Mouse (Mus musculus) urinary bladder, postnatal 4 days (tissue): ENCODE data around the gene AB124611.
"Not testable (repeated sequence)": the region's sequence is repeated elsewhere in the genome, so short reads cannot be mapped to it uniquely, and the experiment has no call there.

ENCODE experiments used
- DNase-seq, 2 experiments: peaks; one replicate each; pipeline ENCODE4 v3.0.0; 2021 to 2022; ENCODE audit warnings: low spot score in 2 of 2

Gene AB124611

DNA sequence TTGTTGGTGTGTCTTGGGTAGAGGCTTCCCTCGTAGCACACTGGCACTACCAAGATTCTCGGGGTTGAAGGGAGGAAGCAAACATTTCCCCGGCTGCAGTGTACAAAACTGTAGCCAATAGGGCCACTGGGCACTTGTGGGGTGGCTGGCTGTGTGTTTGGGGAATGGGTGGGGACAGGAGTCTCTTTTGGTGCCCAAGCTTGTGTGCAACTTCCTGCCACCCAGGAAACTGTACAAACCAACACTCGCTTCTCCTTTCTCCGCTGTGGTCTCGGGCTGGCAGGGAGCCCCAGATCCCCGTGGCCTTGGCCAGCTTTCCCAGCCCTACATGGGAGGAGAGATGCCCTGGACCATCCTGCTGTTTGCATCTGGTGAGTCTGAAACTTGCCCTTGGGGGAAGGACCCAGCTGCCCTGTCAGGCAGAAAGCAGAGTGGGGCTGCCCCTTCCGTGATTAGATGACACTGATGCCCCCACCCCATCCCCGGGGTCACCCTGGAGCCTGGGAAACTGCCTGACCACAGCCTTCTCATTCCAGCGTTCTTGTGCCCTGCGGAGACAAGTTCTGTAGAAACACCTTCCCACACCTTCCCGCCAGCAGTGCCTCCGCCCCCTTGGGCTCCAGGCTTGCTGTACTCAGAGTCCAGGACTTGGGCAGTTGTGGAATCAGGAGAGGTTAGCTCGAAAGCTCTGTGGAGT is at the start of gene AB124611:
TSS of gene AB124611 (plus strand) at position 240 of the 697 bp plus-strand sequence.
- no peak for DNase-seq

DNA sequence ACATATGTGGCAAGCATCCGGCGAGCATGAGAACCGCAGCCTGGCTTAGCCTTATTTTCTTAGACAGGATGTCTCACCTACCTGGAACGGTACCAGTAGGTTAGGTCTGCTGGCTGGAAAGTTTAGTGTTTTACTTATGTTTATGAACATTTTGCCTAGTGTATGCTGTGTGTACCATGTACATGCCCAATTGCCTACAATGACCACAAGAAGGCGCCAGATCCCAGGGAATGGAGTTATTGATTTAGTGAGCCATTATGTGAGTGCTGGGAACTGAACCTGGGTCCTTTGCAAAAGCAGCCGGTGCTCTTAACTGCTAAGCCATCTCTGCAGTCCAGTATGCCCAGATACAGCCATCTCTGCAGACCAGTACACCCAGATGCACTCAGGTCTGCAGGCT is 48.3 kb upstream of the AB124611 start:
- no peak for DNase-seq

DNA sequence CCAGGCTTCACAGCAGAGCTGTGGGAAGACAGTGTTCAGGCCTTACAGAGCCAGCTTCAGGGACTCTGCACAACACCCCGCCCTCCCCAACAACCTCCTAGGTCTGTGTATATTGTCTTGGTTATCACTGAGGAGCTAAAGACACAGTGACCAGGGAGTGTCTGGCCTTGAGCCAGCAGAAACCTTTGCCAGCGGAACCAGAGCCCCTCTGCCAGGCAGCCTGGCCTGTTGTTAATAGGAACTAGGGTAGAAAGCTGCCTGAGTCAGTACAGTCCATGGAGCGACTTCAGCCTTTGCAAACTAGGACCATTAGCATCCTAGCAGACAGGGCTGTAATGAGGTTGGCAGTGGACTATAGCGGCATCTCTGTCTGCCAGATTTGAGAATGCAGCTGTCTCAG is 41.9 kb upstream of the AB124611 start:
- DNase-seq, result no peak

DNA sequence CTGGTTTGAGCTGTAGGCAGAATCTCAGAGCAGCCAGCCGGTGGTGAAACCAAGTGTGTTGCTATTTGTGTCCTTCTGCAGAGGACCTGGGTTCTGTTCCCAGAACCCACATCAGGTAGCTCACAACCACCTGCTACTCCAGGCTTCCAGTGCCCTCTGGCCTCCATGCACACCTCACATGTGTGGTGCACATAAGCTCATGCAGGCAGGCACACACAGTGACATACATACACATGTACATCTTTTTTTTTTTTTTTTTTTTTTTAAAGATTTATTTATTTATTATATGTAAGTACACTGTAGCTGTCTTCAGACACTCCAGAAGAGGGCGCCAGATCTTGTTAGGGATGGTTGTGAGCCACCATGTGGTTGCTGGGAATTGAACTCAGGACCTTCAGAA is 37.7 kb upstream of the AB124611 start:
- DNase-seq, result not testable (repeated sequence)

DNA sequence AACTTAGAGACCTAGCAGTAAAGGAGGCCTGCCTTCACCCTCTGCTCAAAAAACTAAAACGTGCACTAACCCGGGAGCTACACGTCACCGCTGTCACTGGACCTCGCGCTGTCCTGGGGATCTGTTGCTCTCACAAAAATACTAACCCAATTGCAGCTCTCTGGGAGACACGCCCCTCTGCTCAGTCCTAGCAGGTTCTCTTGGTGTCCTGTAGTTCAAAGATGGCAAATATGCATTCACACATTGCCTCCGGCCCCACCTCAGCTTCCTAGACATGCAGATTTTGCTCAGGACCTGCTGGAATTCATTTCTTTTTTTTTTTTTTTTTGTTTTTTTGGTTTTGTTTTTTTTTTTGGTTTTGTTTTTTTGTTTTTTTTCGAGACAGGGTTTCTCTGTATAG is 35.3 kb upstream of the AB124611 start:
- DNase-seq, result no peak

DNA sequence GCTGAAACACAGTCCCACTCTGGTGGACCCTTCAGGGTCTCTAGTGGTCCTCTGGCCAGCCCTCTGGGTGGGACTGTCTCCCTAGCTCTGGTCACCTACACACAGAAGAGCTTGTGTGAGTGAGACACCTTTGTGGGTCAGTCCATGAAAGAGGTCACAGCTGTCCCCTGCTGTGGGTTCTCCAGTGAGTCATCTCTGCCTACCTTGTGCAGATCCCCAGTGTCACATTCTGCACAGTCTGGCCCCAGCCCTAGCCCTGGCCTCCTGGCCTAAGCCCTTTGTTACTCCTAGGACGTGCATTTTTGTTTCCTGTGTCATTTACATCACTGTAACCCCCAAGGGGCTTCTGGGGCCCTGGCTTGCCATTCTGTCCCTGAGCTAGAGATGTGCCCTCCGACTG is 32.1 kb upstream of the AB124611 start:
- DNase-seq, result no peak

DNA sequence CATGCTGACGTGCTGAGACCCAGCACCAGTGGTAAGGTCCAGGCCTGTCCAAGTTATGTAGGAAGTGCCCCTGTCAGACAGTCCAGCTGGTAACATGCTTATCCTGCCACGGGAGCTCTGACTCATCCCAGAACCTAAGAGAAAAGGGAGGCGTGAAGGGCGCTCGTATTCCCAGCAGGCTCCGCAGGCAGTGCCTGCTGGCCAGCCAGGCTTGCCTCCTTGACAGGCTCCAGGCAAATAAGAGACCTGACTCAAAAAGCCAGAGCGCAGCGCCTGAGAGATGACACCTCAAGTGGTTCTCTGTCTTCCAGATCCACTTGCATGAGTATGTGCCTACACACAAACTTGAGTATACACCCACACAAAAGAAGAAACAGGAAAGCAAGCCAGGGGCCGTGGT is 31.2 kb upstream of the AB124611 start:
- no peak for DNase-seq

DNA sequence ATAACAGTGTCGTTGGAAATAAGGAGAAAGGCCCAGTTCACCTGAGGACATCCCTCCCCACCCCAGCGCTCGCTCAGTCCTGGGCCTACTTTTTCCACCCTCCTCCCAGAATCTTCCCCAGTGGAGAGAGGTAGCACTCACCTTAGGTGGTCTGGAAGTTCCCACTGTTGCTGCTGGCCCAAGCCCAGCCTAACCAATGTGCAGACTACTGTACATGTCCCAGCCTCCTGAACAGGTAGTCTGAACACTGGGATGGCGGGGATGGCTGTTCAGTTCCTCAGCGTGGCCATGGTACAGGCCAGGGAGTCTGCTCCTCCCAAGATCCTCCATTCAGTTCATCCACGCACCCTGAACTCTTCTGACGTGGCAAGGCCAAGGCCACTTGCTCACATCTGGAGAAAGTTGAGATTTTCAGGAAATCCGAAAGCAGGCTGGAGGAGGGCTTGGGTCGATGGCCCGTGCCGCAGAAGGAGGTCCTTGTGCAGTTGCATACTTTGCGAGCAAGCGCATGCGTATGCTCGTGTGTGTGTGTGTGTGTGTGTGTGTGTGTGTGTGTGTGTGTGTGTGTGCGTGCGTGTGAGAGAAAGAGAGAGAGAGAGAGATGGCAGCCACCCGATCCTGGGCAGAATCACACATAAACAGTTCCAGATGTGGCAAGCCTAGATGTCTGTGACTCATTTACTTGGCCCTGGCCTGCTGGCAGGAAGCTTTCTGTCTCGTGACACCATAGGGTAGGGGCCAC is 29.5 kb upstream of the AB124611 start:
- peak in 1 of 2 experiments; percentile 60 for DNase-seq

DNA sequence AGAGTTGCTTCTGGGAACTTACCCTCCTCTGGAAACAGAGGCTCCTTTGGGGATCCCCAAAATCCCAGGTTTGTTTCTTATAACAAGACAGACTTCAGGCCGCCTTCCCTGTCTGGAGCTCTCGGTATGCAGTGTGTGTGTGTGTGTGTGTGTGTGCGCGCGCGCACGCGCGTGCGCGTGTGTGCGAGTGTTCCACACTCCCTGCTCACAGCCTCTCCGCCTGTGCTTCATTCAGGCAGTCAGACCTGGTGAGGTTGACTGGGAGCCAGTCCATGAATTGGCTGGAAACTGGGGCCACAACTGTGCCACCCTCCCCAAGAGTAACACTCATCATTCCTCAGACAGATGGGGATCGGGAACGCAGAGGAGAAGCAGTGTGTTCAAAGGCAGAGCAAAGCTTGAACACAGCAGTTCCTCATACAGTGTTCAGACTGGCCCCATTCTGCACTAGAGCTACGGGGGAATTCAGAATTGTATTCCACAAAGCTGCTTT is 28.9 kb upstream of the AB124611 start:
- no peak for DNase-seq

DNA sequence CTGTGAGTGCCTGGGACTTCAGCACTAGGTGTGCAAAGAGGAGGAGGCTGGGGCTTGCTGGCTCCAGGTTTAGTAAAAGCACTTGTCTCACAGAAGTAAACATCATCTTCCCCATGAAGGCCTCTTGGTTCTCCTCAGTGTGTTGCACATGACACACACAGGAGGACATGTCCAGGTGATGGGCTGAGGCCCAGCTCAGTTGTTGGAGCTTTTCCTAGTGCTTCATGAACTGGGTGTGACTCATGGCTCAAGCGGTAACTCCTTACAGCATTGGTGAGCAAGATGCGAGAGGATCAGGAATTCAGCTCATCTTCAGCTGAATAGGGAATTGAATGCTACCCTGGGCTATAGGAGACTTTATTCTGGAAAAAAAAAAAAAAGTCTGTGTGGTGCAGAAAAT is 28.3 kb upstream of the AB124611 start:
- no peak for DNase-seq

DNA sequence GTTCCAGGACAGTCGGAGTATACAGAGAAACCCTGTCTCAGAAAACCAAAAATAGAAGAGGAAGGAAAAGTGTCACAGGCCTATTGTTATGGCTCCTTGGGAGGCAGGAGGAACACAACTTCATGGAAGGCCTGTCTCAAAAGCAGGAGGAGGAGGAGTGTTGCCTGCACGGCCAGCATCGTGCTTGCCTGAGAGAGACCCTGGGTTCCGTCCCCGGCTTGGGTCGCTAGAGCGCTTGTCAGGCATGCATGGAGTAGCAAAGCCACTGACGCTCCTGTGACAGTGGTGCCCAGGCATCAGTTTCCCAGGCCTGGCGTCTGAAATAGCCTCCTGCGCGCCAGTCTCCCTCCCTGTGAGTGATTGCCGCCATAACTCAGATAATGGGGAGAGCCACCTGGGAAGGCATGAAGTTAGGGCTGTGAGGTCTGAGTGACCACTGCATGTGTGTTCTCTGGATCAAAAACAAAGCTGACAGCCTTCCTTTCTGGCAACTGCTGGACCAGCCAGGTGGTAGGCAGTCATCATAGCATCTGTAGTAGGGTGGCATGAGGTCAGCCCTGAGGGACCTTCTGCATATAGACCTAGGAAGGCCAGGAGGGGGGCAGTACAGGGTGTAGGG is 27.6 kb upstream of the AB124611 start:
- no peak for DNase-seq

DNA sequence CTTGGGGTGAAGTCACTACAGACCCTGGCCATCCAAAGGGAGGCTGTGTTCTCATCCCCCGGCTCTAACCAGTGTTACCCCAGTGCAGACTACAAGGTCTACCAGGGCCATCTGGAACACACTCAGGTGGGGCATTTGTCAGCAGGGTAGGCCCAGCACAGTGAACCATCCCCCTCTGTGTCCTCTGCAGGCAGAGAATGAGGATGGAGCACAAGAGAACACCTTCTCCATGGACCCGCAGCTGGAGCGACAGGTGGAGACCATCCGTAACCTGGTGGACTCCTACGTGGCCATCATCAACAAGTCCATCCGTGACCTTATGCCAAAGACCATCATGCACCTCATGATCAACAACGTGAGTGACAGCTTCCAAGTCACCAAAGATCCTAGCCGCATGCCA is 22.6 kb upstream of the AB124611 start:
- no peak for DNase-seq

DNA sequence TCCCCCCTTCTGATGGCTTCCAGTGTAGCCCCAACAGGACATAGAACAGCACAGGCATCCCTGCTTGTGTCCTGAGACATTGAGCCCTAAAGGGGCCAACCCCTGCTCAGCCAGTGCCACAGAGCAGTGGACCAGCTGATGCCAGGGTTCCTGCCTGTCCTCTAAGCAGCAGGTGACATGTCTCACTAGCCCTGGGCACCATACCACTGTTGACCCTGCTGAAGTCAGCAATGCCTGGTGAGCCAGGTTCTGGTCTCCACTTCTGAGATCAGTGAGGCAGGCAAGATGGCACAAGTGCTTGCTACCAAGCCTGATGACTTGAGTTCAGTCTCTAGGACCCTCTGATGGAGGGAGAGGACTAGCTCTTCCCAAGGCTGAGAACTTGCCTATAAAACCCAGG is 20.2 kb upstream of the AB124611 start:
- DNase-seq, result no peak

DNA sequence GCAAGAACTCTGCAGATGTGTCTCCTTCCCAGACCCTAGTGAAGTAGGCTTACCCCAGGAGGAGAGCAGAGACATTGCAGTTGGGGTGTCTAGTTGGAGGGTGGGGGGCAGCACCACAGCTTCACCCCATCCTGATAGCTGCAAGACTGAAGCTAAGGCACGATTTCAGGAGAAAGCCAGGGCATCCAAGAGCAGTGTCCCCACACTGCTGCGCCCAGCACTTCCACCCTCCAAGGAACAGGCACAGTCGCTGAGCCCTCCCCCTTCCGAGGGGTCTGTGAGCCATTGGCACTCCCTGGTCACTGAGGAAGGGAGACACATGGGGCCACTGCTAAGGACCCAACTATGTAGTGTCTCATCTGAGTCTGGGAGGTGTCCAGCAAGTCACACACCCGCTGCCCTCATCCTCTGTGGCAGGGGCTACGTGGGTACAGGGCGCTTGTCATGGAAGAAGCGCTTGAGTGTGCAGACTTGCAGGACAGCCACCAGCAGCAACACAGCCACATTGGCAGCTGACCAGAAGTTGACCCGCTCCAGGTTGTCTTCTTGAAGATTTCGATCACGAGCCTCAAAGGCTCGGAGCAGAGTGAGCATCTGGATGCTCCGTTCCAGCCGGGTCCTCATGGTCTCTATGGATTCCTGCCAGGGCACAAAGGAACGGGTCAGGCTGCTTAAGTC is 18.1 kb upstream of the AB124611 start:
- no peak for DNase-seq

DNA sequence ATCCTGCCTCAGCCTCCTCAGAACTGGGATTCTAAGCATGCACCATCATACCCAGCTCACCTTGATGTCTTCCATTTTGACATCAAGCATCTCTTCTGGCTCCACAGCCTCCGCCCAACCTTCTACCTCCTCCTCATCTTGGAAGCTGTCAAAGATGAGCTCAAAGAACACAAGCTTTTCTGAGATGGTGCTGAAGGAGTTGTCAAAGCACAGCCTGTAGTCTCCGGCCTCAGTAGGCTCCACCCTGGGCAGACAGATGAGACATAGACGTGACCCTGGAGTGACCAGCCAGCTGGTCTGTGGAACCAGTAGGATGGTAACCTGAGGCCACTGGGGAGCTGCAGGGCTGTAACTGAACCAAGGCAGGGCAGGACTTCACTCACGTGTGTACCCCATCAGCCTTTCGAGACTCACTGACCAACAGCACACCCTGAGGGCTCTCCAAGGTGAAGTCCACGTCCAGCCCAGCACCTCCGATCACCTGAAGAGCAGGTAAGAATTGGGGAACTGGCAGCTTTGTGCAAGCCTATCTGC is 17.0 kb upstream of the AB124611 start:
- DNase-seq, result no peak

DNA sequence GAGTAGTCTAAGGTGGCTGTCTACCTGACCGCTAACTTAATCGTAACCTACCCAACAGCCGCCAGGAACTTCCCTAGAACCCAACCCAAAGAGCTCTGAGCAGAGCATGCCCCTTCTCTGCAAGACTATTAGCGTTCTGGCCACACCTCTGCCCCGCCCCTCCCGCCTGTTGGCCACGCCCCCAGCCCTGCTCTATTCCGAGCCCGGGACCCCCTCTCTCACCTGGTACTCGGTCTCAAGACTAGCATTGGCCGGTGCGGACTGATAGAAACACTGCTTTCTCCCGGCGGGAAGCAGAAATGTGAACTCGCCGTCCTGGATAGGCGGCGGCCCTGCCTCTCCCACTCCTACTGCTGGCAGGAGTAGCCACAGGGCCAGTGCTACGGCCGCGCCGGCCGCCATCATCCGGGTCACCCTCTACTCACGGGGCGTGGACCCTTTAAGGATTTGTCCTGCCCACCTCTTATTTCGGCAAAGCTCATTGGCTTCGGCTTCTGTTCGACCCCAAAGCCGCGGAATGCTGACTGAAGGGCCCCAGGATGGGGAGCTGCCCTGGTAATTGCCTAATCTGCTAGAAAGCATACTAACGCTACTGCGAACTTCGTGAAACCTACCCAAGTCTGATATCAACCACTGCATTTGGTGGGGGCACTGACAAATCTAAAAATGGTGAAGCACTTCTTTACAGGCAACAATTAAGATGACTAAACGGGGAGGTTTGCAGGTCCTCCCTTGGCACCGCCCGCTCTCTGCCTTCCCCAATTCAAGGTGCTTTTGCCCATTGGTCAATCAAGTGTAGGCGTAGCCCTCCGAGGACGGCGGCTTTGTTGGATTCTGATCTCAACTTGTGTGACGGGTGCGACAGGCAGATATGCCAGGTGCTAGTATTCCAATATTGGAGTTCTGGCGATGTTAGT is 15.9 kb upstream of the AB124611 start, which contains the start of gene Tmed1:
TSS of gene Tmed1 (minus strand) at position 481 of the 917 bp plus-strand sequence.
- DNase-seq, result peak; percentile 92 to 93

DNA sequence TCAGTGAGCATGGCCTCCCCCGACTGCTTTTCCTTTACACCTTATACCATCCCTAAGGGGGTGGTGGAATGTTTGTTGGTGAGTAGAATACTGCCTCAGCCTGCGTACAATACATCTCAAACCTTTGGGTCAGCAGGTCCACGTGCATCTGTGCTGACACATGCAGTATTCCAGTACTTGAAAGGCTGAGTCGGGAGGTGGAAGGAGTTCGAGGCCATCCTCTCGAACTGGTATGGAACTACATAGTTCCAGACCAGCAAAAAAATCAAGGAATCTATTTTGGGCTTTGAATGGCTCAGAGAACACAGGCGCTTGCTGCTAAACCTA is 15.3 kb upstream of the AB124611 start:
- no peak for DNase-seq

DNA sequence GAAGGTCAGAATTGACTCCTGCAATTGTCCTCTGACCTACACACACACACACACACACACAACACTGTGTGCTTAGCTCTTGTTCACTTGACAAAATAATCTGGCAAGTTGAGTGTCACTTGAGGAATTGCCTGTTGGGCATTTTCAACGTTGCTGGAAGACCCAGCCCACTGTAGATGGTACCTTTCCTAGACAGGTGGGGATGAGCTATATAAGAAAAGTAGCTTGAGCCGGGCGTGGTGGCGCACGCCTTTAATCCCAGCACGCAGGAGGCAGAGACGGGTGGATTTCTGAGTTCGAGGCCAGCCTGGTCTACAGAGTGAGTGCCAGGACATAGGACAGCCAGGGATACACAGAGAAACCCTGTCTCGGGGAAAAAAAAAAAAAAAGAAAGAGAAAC is 14.9 kb upstream of the AB124611 start:
- no peak for DNase-seq

DNA sequence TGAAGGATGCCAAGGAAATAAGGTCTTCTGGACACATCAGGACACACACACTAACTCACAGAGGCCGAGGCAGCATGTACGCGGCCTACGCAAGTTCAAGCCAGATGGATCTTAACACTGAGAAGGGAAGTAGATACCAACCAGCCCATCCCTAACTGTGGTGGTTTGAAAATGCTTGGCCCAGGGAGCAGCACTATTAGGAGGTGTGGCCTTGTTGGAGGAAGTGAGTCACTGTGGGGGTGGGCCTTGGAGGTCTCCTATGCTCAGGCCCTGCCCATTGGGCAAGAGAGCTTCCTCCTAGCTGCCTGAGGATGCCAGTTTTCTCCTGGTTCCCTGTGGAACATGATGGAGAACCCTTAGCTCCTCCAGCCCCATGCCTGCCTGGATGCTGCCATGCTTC is 12.5 kb upstream of the AB124611 start:
- no peak for DNase-seq

DNA sequence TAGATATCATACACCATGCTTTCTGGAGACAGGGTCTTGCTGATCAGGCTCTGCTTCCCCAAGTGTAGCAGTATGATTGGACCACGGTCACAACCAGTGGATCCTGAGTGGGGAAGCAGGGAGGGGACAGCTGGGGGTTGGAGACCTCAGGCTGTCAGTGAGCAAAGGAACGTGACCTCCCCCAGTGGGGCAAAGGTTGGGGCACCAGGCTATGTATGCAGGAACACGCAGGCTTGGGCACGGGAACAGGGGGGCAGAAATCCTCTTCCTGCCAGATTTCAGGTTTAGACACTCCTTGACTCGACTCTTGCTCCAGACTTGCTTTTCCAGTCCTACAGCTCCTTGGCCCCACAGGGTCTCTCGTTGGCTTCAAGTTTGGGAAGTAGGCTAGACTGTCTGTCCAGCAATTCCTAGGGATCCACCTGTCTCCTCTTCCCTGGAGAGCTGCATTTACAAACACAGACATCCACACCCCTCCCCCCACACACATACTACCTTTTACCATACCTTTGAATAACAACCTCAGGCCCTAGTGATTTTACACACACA is 8.0 kb upstream of the AB124611 start:
- DNase-seq, result no peak

DNA sequence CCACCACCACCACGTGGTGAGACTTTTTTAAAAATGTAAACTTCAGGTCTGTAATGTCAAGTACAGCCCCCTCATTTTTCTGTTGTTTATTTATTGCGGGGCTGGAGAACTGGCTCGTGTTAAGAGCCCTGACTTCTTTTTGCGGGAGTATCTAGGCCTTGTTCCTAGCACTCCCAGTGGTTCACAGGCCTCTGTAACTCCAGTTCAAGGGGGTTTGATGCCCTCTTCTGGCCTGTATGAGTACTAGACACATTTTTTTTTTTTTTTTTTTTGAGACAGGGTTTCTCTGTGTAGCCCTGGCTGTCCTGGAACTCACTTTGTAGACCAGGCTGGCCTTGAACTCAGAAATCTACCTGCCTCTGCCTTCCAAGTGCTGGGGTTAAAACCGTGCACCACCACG is 7.3 kb upstream of the AB124611 start:
- not testable (repeated sequence) for DNase-seq
